Mouse (Mus musculus) lung, adult 10 weeks (tissue): Measurements from ENCODE around the gene Gzma. TPM values are rescaled to one million over a fixed set of nuclear protein-coding genes. Genes with fewer than 3 reads are reported as not detected.

ENCODE experiments used
- polyA plus RNA-seq: library from polyadenylated mRNA; stranded (reverse); fragments of 350-450 nt; fragmentation: Illumina TruSeq; extraction: RNeasy Lipid Tissue Mini Kit (QIAGEN cat#74804); gene quantifications from one replicate; pipeline ENCODE4 v1.2.3, GENCODE M21; 2014; ENCODE audit warnings: low read depth, low replicate concordance; ENCODE audit not compliant: insufficient read depth

Gene Gzma
- 71.5 TPM for polyA plus RNA-seq

GRCm38 (mm10) chr13:113100879-113101278, at the start of gene Gzma:
TSS of gene Gzma (minus strand) at chr13:113100981.

GRCm38 (mm10) chr13:113046211-113046883, 54.4 kb downstream of the Gzma start, which contains the start of gene Gpx8:
TSS of gene Gpx8 (minus strand) at chr13:113046410.

Other genes with a start within 250 kb of the Gzma start
- gene Mtrex, start 173.6 kb downstream of the Gzma start, polyA plus RNA-seq: 18.4 TPM
- 5.5 TPM for gene Dhx29, start 173.5 kb downstream of the Gzma start, polyA plus RNA-seq
- gene Ccno, start 113.2 kb downstream of the Gzma start, polyA plus RNA-seq: 2.9 TPM
- 0.24 TPM for gene Mcidas, start 107.1 kb downstream of the Gzma start, polyA plus RNA-seq
- gene Cdc20b, start 65.9 kb downstream of the Gzma start, polyA plus RNA-seq: not detected
- 105 TPM for gene Gpx8, start 54.6 kb downstream of the Gzma start, polyA plus RNA-seq
- gene Esm1, start 108.7 kb upstream of the Gzma start, polyA plus RNA-seq: 17.5 TPM
- not detected for gene Gzmk, start 124.9 kb upstream of the Gzma start, polyA plus RNA-seq
- gene BC067074, start 192.2 kb upstream of the Gzma start, polyA plus RNA-seq: 1.9 TPM